Mouse (Mus musculus): Measurements from ENCODE around the gene Rps18. TPM values are rescaled to one million over a fixed set of nuclear protein-coding genes. Genes with fewer than 3 reads are reported as not detected.

Rps18 gene
- polyA plus RNA-seq, 1 experiment from 2014 or later: 1,265 TPM

- no peak overlapping the region for H3K27ac ChIP-seq (ENCODE audit: low read depth, low read length)
- no peak overlapping the region for H3K9ac ChIP-seq (ENCODE audit: low read length)
- peaks cover 15% of the 10 kb centered on the region for H3K4me1 ChIP-seq (replicated peaks; ENCODE audit: control insufficient read depth, insufficient read depth, low read length)
- no peak overlapping the region for H3K4me2 ChIP-seq (ENCODE audit: low read depth, low read length, severe bottlenecking)
- DNase-seq (ENCODE audit: low spot score) (no peak), ATAC-seq (replicated peaks; ENCODE audit: low FRiP score) (no peak)
- WGBS: 92% methylated on average over 10 of the region's 10 CpGs
- H3K36me3 ChIP-seq (ENCODE audit: control insufficient read depth, insufficient read depth, low read length): peaks cover 9% of the 10 kb centered on the region; the same call in 1 of the 2 replicates
- H3K27me3 ChIP-seq (ENCODE audit: control insufficient read depth, insufficient read depth, low read length): no peaks in the 10 kb centered on the region
- no peaks in the 10 kb centered on the region for H3K9me3 ChIP-seq (ENCODE audit: control insufficient read depth, low read length)
- no peak overlapping the region for H3K4me3 ChIP-seq (ENCODE audit: low read depth, low read length)
Observed at GRCm38 (mm10) chr17:33947430-33948089, 8.2 kb downstream of the Rps18 start.

- H3K9me3 ChIP-seq (ENCODE audit: control insufficient read depth, low read length): no peaks in the 10 kb centered on the region
- H3K9ac ChIP-seq (ENCODE audit: low read length): no peak overlapping the region
- peaks cover 6% of the 10 kb centered on the region; the same call in 1 of the 2 replicates for H3K36me3 ChIP-seq (ENCODE audit: control insufficient read depth, insufficient read depth, low read length)
- H3K27me3 ChIP-seq (ENCODE audit: control insufficient read depth, insufficient read depth, low read length): no peaks in the 10 kb centered on the region
- ATAC-seq (replicated peaks; ENCODE audit: low FRiP score) (no peak), DNase-seq (ENCODE audit: low spot score) (no peak)
- no peak overlapping the region for H3K4me3 ChIP-seq (ENCODE audit: low read depth, low read length)
- peaks cover 8% of the 10 kb centered on the region for H3K4me1 ChIP-seq (replicated peaks; ENCODE audit: control insufficient read depth, insufficient read depth, low read length)
- 92% methylated on average over 15 of the region's 15 CpGs for WGBS
- H3K27ac ChIP-seq (ENCODE audit: low read depth, low read length): no peak overlapping the region
- H3K4me2 ChIP-seq (ENCODE audit: low read depth, low read length, severe bottlenecking): no peak overlapping the region
Observed at GRCm38 (mm10) chr17:33943454-33943853, 12.3 kb downstream of the Rps18 start.

- Histone ChIP-seq H3K36me3 (ENCODE audit: control insufficient read depth, insufficient read depth, low read length) (peaks cover 6% of the 10 kb centered on the region; the same call in 1 of the 2 replicates), H3K9me3 (ENCODE audit: control insufficient read depth, low read length) (no peaks in the 10 kb centered on the region), H3K4me3 (ENCODE audit: low read depth, low read length) (peak overlapping the region; percentile 85), H3K27ac (ENCODE audit: low read depth, low read length) (no peak overlapping the region), H3K27me3 (ENCODE audit: control insufficient read depth, insufficient read depth, low read length) (no peaks in the 10 kb centered on the region), H3K9ac (ENCODE audit: low read length) (peak overlapping the region; percentile 73), H3K4me2 (ENCODE audit: low read depth, low read length, severe bottlenecking) (peak overlapping the region; percentile 92), H3K4me1 (replicated peaks; ENCODE audit: control insufficient read depth, insufficient read depth, low read length) (peaks cover 8% of the 10 kb centered on the region)
- ATAC-seq (replicated peaks; ENCODE audit: low FRiP score): no peak
- WGBS: 67% methylated on average over 19 of the region's 19 CpGs
- no peak for DNase-seq (ENCODE audit: low spot score)
Observed at GRCm38 (mm10) chr17:33941381-33941780, 14.4 kb downstream of the Rps18 start.

- H3K4me1 ChIP-seq (replicated peaks; ENCODE audit: control insufficient read depth, insufficient read depth, low read length): peaks cover 8% of the 10 kb centered on the region
- H3K36me3 ChIP-seq (ENCODE audit: control insufficient read depth, insufficient read depth, low read length): peaks cover 6% of the 10 kb centered on the region; the same call in 1 of the 2 replicates
- DNase-seq (ENCODE audit: low spot score) (no peak), ATAC-seq (replicated peaks; ENCODE audit: low FRiP score) (no peak; the same call in 1 of the 2 replicates)
- no peaks in the 10 kb centered on the region for H3K9me3 ChIP-seq (ENCODE audit: control insufficient read depth, low read length)
- H3K27me3 ChIP-seq (ENCODE audit: control insufficient read depth, insufficient read depth, low read length): no peaks in the 10 kb centered on the region
- peak overlapping the region; percentile 73 for H3K9ac ChIP-seq (ENCODE audit: low read length)
- no peak overlapping the region for H3K27ac ChIP-seq (ENCODE audit: low read depth, low read length)
- peak overlapping the region; percentile 85 for H3K4me3 ChIP-seq (ENCODE audit: low read depth, low read length)
- WGBS: 3% methylated on average over 26 of the region's 26 CpGs
- H3K4me2 ChIP-seq (ENCODE audit: low read depth, low read length, severe bottlenecking): peak overlapping the region; percentile 92
Observed at GRCm38 (mm10) chr17:33940981-33941380, 14.8 kb downstream of the Rps18 start.

DNA sequence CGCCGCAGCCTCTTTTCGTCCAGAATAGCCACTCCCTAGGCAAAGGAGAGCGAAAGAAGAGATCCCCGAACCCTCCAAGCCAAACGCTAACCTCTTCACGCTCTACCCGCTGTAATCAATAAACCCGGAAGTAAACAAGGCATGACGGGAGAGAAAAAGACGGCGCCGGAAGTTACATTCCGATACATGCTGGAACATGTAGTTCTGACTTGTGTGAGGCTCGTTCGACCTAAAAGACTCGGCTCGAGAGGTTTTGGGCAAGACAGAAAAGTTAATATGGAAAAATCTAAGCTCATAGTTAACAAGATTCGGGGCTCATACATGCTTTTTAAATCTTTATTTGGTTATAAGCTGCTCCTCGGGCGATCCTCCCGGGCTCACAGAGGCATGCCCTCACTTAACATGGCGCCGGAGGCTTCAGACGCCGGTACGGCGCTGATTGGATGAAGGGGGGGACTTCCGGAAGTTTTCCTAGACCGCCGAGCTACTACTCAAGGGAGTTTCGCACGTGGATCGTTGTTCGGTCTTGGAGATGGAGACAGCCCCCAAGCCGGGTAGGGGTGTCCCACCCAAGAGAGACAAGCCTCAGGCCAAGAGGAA is 15.5 kb downstream of the Rps18 start, which contains the start of the genes Pfdn6 and Wdr46:
Pfdn6 (minus strand) TSS at position 138 of the 600 bp plus-strand sequence.
Wdr46 (plus strand) TSS at position 455 of the 600 bp plus-strand sequence.
- DNase-seq (ENCODE audit: low spot score) (peak; percentile 90), ATAC-seq (replicated peaks; ENCODE audit: low FRiP score) (peak; percentile 89)
- H3K9me3 ChIP-seq (ENCODE audit: control insufficient read depth, low read length): no peaks in the 10 kb centered on the region
- H3K4me2 ChIP-seq (ENCODE audit: low read depth, low read length, severe bottlenecking): peak within 1 kb of the TSS; percentile 92
- peak within 1 kb of the TSS; percentile 73 for H3K9ac ChIP-seq (ENCODE audit: low read length)
- H3K36me3 ChIP-seq (ENCODE audit: control insufficient read depth, insufficient read depth, low read length): peaks cover 6% of the 10 kb centered on the region; the same call in 1 of the 2 replicates
- 0 out of 2 replicates have a peak within 1 kb of the TSS, but pooled peaks have one; percentile 50 for H3K27ac ChIP-seq (ENCODE audit: low read depth, low read length)
- no peaks in the 10 kb centered on the region for H3K27me3 ChIP-seq (ENCODE audit: control insufficient read depth, insufficient read depth, low read length)
- H3K4me1 ChIP-seq (replicated peaks; ENCODE audit: control insufficient read depth, insufficient read depth, low read length): peaks cover 8% of the 10 kb centered on the region
- H3K4me3 ChIP-seq (ENCODE audit: low read depth, low read length): peak within 1 kb of the TSS; percentile 85
- under 1% methylated on average over 36 of the region's 36 CpGs for WGBS

- Histone ChIP-seq H3K4me3 (ENCODE audit: low read depth, low read length) (no peak overlapping the region), H3K36me3 (ENCODE audit: control insufficient read depth, insufficient read depth, low read length) (peaks cover 3% of the 10 kb centered on the region; the same call in 1 of the 2 replicates), H3K4me1 (replicated peaks; ENCODE audit: control insufficient read depth, insufficient read depth, low read length) (peaks cover 8% of the 10 kb centered on the region), H3K27me3 (ENCODE audit: control insufficient read depth, insufficient read depth, low read length) (no peaks in the 10 kb centered on the region), H3K27ac (ENCODE audit: low read depth, low read length) (no peak overlapping the region), H3K4me2 (ENCODE audit: low read depth, low read length, severe bottlenecking) (no peak overlapping the region), H3K9ac (ENCODE audit: low read length) (no peak overlapping the region), H3K9me3 (ENCODE audit: control insufficient read depth, low read length) (no peaks in the 10 kb centered on the region)
- ATAC-seq (replicated peaks; ENCODE audit: low FRiP score) (no peak), DNase-seq (ENCODE audit: low spot score) (no peak)
- 88% methylated on average over 11 of the region's 11 CpGs for WGBS
Observed at GRCm38 (mm10) chr17:33938783-33939182, 17.0 kb downstream of the Rps18 start.

DNA sequence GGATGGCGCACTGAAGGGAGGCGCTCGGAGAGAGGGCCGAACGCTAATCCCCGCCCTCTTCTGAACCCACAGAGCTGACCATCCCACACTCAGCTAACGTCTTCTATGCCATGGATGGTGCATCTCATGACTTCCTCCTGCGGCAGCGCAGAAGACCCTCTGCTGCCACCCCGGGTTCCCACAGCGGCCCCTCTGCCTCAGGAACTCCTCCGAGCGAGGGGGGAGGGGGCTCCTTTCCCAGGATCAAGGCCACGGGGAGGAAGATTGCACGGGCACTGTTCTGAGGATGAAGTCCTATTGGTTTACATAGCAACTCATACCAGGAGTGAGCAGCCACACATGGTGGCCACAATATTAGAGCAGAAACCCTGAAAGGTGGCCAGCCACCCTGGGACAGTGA is 18.8 kb downstream of the Rps18 start:
- H3K4me1 ChIP-seq (replicated peaks; ENCODE audit: control insufficient read depth, insufficient read depth, low read length): peaks cover 8% of the 10 kb centered on the region
- H3K9ac ChIP-seq (ENCODE audit: low read length): no peak overlapping the region
- WGBS: 89% methylated on average over 15 of the region's 15 CpGs
- DNase-seq (ENCODE audit: low spot score) (no peak), ATAC-seq (replicated peaks; ENCODE audit: low FRiP score) (no peak)
- no peaks in the 10 kb centered on the region for H3K27me3 ChIP-seq (ENCODE audit: control insufficient read depth, insufficient read depth, low read length)
- no peaks in the 10 kb centered on the region for H3K9me3 ChIP-seq (ENCODE audit: control insufficient read depth, low read length)
- no peak overlapping the region for H3K27ac ChIP-seq (ENCODE audit: low read depth, low read length)
- H3K36me3 ChIP-seq (ENCODE audit: control insufficient read depth, insufficient read depth, low read length): no peaks in the 10 kb centered on the region
- H3K4me3 ChIP-seq (ENCODE audit: low read depth, low read length): no peak overlapping the region
- no peak overlapping the region for H3K4me2 ChIP-seq (ENCODE audit: low read depth, low read length, severe bottlenecking)

GRCm38 (mm10) chr17:33935422-33936055 is 20.3 kb downstream of the Rps18 start:
- 88% methylated on average over 21 of the region's 21 CpGs for WGBS
- Histone ChIP-seq H3K4me2 (ENCODE audit: low read depth, low read length, severe bottlenecking) (no peak overlapping the region), H3K4me1 (replicated peaks; ENCODE audit: control insufficient read depth, insufficient read depth, low read length) (peaks cover 11% of the 10 kb centered on the region), H3K36me3 (ENCODE audit: control insufficient read depth, insufficient read depth, low read length) (no peaks in the 10 kb centered on the region), H3K27ac (ENCODE audit: low read depth, low read length) (no peak overlapping the region), H3K4me3 (ENCODE audit: low read depth, low read length) (no peak overlapping the region), H3K27me3 (ENCODE audit: control insufficient read depth, insufficient read depth, low read length) (no peaks in the 10 kb centered on the region), H3K9me3 (ENCODE audit: control insufficient read depth, low read length) (no peaks in the 10 kb centered on the region), H3K9ac (ENCODE audit: low read length) (no peak overlapping the region)
- no peak for ATAC-seq (replicated peaks; ENCODE audit: low FRiP score)
- no peak for DNase-seq (ENCODE audit: low spot score)

All from forebrain, embryonic 11.5 days (tissue).